In the genomic region with DNA sequence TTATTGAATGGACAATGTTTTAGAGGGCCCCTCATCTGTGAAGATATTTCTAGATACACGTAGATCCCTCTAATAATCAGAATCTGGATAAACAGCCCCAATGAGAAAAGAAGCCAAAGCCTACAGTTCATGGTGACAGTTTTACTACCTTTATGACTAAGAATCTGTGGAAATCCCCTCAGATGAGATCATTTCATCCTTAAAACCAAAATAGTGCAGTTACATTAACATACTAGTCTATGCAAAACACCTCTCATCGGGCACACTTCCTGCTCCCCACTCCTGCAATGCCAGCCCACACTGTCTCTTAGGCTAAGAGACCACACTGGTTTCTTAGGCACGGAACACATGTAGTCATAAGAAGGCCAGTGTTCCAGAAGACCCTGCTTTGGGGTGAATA, we compare ENCODE assay signal across 16 mouse cellular contexts. TPM values are rescaled to one million over a fixed set of nuclear protein-coding genes. Genes with fewer than 3 reads are reported as not detected.
A peak's percentile ranks its signal among the peaks of the same experiment; 100 is the strongest.
DNase-seq lines count a peak whose midpoint lies in the region; ATAC-seq lines count a peak whose summit lies in the region.
"Had no signal": no experiment of that assay in that cellular context is flagged by ENCODE, and none has a peak within 500 bp of the region (broad histone marks: within the 10 kb centered on the region; RNA-seq: fewer than 3 reads in every experiment).

No protein-coding gene starts in this region.

- DNase-seq in A20 (ENCODE audit: low read depth, low spot score), result peak; percentile 78
- DNase-seq in CD4-positive, CD25-positive, alpha-beta regulatory T cell, adult 2 months (ENCODE audit: low read depth, low spot score), result peak; percentile 49
- DNase-seq in brain, adult 2 months (ENCODE audit: low read depth, low spot score), result peak; percentile 33
- DNase-seq in lung, postnatal 25 days (ENCODE audit: low spot score), result no peak
- no peak for DNase-seq in thymus, adult 18-20 months
- DNase-seq: adrenal gland, adult 8-10 months; cerebellum, adult 2 months; cerebellum, postnatal 10 days; gastrocnemius, postnatal 14 days; heart, postnatal 36 days; kidney, adult 11 months had no signal

- ATAC-seq in neutrophil, adult 5-6 weeks (ENCODE audit: extremely low read depth, insufficient number of reproducible peaks, low FRiP score, poor library complexity, severe bottlenecking), result peak; percentile 85
- ATAC-seq in monocyte, adult 5-6 weeks (replicated peaks; ENCODE audit: insufficient number of reproducible peaks, low FRiP score, low TSS enrichment, poor library complexity, severe bottlenecking), result no peak
- ATAC-seq: forebrain, embryonic 14.5 days had no signal

RNA-seq across cellular contexts. Expression of a gene that starts 26.6 kb away (rescaled TPM):
- 22.6 and 26.2 TPM in 2 replicates for total RNA-seq in neutrophil, adult 5-6 weeks (2017)
- total RNA-seq in monocyte, adult 5-6 weeks (2017), result 7.1 to 18.5 TPM (median 15.5 TPM) in 3 replicates

RNA-seq across cellular contexts. Expression of a gene that starts 26.7 kb away (rescaled TPM):
- 0.23 TPM in 1 of 2 replicates, not detected in the other for total RNA-seq in neutrophil, adult 5-6 weeks (2017)
- not detected in 3 replicates for total RNA-seq in monocyte, adult 5-6 weeks (2017)
- total RNA-seq: granulocyte monocyte progenitor cell, adult 5-6 weeks; heart, adult 8-10 months; heart, postnatal 36 days had no signal

Comparison
In these comparisons a context has a peak if more than half of its experiments do, and no peak if none do; other contexts are left out.
1. DNase-seq: peak in A20 (single experiment), CD4-positive, CD25-positive, alpha-beta regulatory T cell, adult 2 months (single experiment) and brain, adult 2 months (single experiment); none in lung, postnatal 25 days (single experiment) and thymus, adult 18-20 months (0 of 2).